Mouse (Mus musculus) bone marrow, adult 2 months (tissue): ENCODE results near the gene Iglon5. TPM values are rescaled to one million over a fixed set of nuclear protein-coding genes. Genes with fewer than 3 reads are reported as not detected.

Experiments
- H3K27ac ChIP-seq: fragments of 200-500 bp; 2 replicates; pipeline ENCODE4 v1.5.1; 2012; ENCODE audit warnings: low read depth, mild to moderate bottlenecking, control low read depth, inconsistent platforms, low read length; ENCODE audit not compliant: control insufficient read depth, poor library complexity, insufficient read depth
- H3K4me1 ChIP-seq: fragments of 200-500 bp; 2 replicates; pipeline ENCODE4 v1.6.1; 2011; ENCODE audit warnings: low read length; ENCODE audit not compliant: control insufficient read depth, insufficient read depth
- H3K4me3 ChIP-seq: fragments of 200-500 bp; replicated peaks from 2 replicates; pipeline ENCODE3; 2011; ENCODE audit warnings: mild to moderate bottlenecking, low read depth, low read length, control low read depth; ENCODE audit not compliant: control insufficient read depth
- CTCF ChIP-seq: fragments of 200-500 bp; IDR thresholded peaks from 2 replicates; pipeline ENCODE4 v1.5.1; 2011; ENCODE audit warnings: low read length, control low read depth; ENCODE audit not compliant: control insufficient read depth, insufficient read depth
- POLR2A ChIP-seq: fragments of 200-500 bp; IDR thresholded peaks from 2 replicates; pipeline ENCODE4 v1.6.1; 2011; ENCODE audit warnings: low read depth, mild to moderate bottlenecking, control low read depth, low read length, borderline replicate concordance; ENCODE audit not compliant: control insufficient read depth
- WGBS: fragments of 180-500 bp; shearing (Covaris S2); methylation state at CpG from one replicate; pipeline ENCODE4 v1.1.7; 2018; 5-methylcytosine and 5-hydroxymethylcytosine counted together
- polyA plus RNA-seq: library from polyadenylated mRNA; stranded (reverse); fragments of >200 nt; gene quantifications from 2 replicates; pipeline ENCODE4 v1.2.4, GENCODE M21; 2011; ENCODE audit warnings: low replicate concordance; ENCODE audit not compliant: missing spikeins, insufficient read depth, insufficient read length

Iglon5 gene
- polyA plus RNA-seq, 1 experiment = not detected

DNA sequence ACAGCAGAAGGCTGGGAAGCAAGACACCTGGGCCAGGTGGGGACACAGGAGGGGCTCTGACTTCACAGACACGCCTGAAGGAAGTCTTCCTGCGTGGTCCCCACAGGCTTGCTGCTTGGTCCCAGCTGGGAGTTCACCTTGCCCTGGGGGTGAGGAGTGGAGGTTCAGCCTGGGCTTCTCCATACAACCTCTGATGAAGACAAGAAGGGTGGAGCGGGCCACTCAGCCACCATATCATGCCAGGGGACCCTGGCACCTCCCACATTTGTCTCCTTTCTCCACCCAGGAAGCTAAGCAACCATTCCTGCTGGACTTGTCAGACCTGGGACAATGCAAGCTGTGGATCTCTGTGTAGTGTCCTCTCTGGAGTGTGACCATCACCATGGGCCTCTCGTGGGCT lies 27.0 kb downstream of the Iglon5 start, which contains the start of gene Vsig10l:
TSS of gene Vsig10l (plus strand) at position 301 of the 400 bp plus-strand sequence.
- no peak within 1 kb of the TSS for H3K4me3 ChIP-seq
- no peak within 1 kb of the TSS for H3K27ac ChIP-seq
- no peak for TF ChIP-seq POLR2A
- no peak for TF ChIP-seq CTCF
- peaks cover 2% of the 10 kb centered on the region for H3K4me1 ChIP-seq
- 62% methylated on average over 4 of the region's 4 CpGs for WGBS

GRCm38 (mm10) chr7:43454371-43454770 lies 35.5 kb downstream of the Iglon5 start:
- H3K27ac ChIP-seq = no peak overlapping the region
- 71% methylated on average over 6 of the region's 6 CpGs for WGBS

DNA sequence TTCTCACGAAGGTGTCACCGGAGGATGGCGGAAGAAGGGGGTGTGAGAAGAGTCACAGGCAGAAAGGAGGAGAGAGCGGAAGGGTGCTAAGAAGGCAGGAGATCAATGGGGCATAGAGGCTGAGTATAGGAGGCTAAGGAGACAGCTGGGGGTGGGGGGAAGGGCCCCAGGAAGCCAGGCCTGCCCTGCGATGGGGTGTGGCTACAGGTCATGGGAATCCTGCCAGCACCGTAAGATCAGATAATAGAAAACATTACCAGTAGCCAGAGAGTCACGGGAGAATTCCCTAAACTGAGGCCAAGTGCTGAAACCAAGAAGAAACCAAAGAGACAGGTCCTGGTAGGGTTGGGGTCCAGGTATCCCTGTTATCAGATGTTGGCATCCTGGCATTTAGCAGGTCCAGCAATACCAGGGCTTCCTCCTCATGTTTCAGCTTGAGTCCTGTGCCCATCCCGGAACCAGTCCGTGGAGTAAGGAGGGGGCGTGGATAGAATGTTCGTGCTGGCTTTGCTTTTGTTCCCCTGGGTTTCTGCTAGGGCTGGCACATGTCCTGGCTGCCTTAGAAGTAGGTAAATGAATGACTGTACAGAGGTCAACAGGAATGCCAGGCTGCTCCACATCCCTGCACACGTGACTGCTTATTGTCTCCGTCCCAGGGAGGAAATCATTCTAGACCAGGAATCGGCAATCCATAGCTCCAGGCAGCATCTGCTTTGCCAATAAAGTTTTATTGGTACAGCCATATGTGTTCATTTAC lies 36.1 kb downstream of the Iglon5 start:
- TF ChIP-seq POLR2A = no peak
- TF ChIP-seq CTCF = no peak
- 80% methylated on average over 14 of the region's 14 CpGs for WGBS
- Histone ChIP-seq H3K4me3 (no peak overlapping the region), H3K27ac (no peak overlapping the region), H3K4me1 (no peaks in the 10 kb centered on the region)

More at GRCm38 (mm10) chr7:43454371-43454770, 35.5 kb downstream of the Iglon5 start:
- Histone ChIP-seq H3K4me3 (no peak overlapping the region), H3K4me1 (no peaks in the 10 kb centered on the region)
- no peak for TF ChIP-seq CTCF
- TF ChIP-seq POLR2A = no peak

GRCm38 (mm10) chr7:43452609-43453008 lies 37.3 kb downstream of the Iglon5 start:
- no peak for TF ChIP-seq POLR2A
- peak; percentile 54 for TF ChIP-seq CTCF
- WGBS = 13% methylated on average over 4 of the region's 4 CpGs
- Histone ChIP-seq H3K4me1 (no peaks in the 10 kb centered on the region; the same call in 1 of the 2 replicates), H3K4me3 (no peak overlapping the region), H3K27ac (no peak overlapping the region)

GRCm38 (mm10) chr7:43451726-43452125 lies 38.1 kb downstream of the Iglon5 start:
- 88% methylated on average over 11 of the region's 11 CpGs for WGBS
- Histone ChIP-seq H3K4me1 (no peaks in the 10 kb centered on the region; the same call in 1 of the 2 replicates), H3K27ac (no peak overlapping the region), H3K4me3 (no peak overlapping the region)
- TF ChIP-seq POLR2A (no peak), CTCF (no peak)

DNA sequence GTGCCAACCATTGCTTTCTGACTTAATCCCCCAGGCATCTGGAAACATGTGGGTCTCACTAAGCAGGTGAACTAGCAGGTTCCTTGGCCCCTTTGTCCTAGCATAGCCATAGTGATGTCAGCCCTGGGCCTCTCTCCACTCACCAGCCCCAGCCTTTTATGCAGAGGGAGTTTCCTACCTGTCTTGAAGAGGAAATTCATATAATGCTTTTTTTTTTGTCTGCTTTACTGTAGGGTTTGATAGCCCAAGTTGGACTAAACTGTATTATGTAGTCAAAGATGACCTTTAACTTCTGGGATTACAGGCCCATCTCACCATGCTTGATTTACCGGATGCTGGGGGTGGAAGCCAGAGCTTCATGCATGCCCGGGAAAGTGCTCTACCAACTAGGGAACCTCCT lies 40.1 kb downstream of the Iglon5 start:
- Histone ChIP-seq H3K27ac (no peak overlapping the region), H3K4me1 (no peaks in the 10 kb centered on the region; the same call in 1 of the 2 replicates), H3K4me3 (no peak overlapping the region)
- WGBS = 90% methylated on average over 2 of the region's 2 CpGs
- TF ChIP-seq CTCF (no peak), POLR2A (no peak)

- Histone ChIP-seq H3K4me1 (no peaks in the 10 kb centered on the region; the same call in 1 of the 2 replicates), H3K4me3 (no peak overlapping the region), H3K27ac (no peak overlapping the region)
- TF ChIP-seq CTCF (no peak), POLR2A (no peak)
- 43% methylated on average over 3 of the region's 3 CpGs for WGBS
Measured at GRCm38 (mm10) chr7:43448246-43448645, 41.6 kb downstream of the Iglon5 start.

GRCm38 (mm10) chr7:43447801-43448200 lies 42.1 kb downstream of the Iglon5 start:
- Histone ChIP-seq H3K4me1 (no peaks in the 10 kb centered on the region; the same call in 1 of the 2 replicates), H3K4me3 (no peak overlapping the region), H3K27ac (no peak overlapping the region)
- TF ChIP-seq POLR2A (no peak), CTCF (no peak)
- WGBS = 19% methylated on average over 4 of the region's 4 CpGs

DNA sequence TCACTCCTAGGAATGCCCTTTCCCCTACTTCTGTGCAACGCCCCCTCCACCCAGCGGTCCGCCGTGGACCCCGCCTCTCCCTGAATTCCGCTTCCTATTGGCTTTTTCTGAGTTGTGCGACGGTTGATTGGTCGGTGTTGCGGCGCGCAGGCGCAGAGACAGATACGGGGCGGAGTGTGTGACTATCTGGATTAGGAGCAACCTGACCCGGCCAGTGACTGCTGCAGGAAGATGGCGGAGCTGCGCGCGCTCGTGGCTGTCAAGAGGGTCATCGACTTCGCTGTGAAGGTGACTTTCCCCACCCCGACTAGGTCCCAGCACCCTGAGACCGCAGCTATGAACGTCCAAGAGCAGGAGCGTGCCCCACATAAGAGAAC lies 46.0 kb downstream of the Iglon5 start, which contains the start of the genes Etfb and Gm45233:
TSS of gene Etfb (plus strand) at position 167 of the 377 bp plus-strand sequence.
TSS of gene Gm45233 (plus strand) at position 212 of the 377 bp plus-strand sequence.
- Histone ChIP-seq H3K4me3 (peak within 1 kb of the TSS; percentile 90), H3K27ac (peak within 1 kb of the TSS; percentile 75), H3K4me1 (peaks cover 4% of the 10 kb centered on the region; the same call in 1 of the 2 replicates)
- under 1% methylated on average over 27 of the region's 27 CpGs for WGBS
- peak; percentile 96 for TF ChIP-seq POLR2A
- TF ChIP-seq CTCF = 0 out of 2 replicates have a peak, but pooled peaks have one; percentile 8
